Mouse (Mus musculus) spleen, postnatal 36 days (tissue): ENCODE measurements around the gene Trim58.

ENCODE experiments used
- DNase-seq, 2 experiments: peaks; one replicate each; pipeline ENCODE4 v3.0.0; 2022; ENCODE audit warnings: low spot score in 2 of 2, mixed read lengths in 1 of 2

The Trim58 gene

GRCm38 (mm10) chr11:58643350-58643749 is 3.1 kb downstream of the Trim58 start:
- peak; percentile 45 to 66 for DNase-seq

- no peak for DNase-seq
Observed at GRCm38 (mm10) chr11:58655151-58655550, 14.9 kb downstream of the Trim58 start.

- DNase-seq = no peak
Observed at GRCm38 (mm10) chr11:58658596-58658995, 18.3 kb downstream of the Trim58 start, which contains the start of gene Olfr322. TSS of gene Olfr322 (plus strand) at chr11:58658782.

- DNase-seq = no peak
Observed at GRCm38 (mm10) chr11:58669252-58669651, 29.0 kb downstream of the Trim58 start.

GRCm38 (mm10) chr11:58671825-58672224 is 31.6 kb downstream of the Trim58 start:
- DNase-seq = no peak

- no peak for DNase-seq
Observed at GRCm38 (mm10) chr11:58680799-58681198, 40.5 kb downstream of the Trim58 start, which contains the start of gene Olfr320. TSS of gene Olfr320 (plus strand) at chr11:58681099.

- no peak for DNase-seq
Observed at GRCm38 (mm10) chr11:58698862-58699261, 58.6 kb downstream of the Trim58 start, which contains the start of gene Olfr319. TSS of gene Olfr319 (plus strand) at chr11:58699162.
